Mouse (Mus musculus) layer of hippocampus, adult 8-10 months (tissue): ENCODE results near the gene Lars2. TPM values are rescaled to one million over a fixed set of nuclear protein-coding genes. Genes with fewer than 3 reads are reported as not detected.
"Not testable (repeated sequence)": the region's sequence is repeated elsewhere in the genome, so short reads cannot be mapped to it uniquely, and the experiment has no call there.

ENCODE experiments used
- DNase-seq, 2 experiments: peaks; one replicate each; pipeline ENCODE4 v3.0.0; 2022; ENCODE audit warnings: low spot score in 2 of 2
- total RNA-seq, 4 experiments: library from RNA; stranded (reverse); gene quantifications; 2 replicates each; pipeline ENCODE4 v1.2.4; 2022

Lars2 gene
- total RNA-seq, 4 experiments from 2014 or later: 42.2 to 1,241 (median 109) TPM

DNA sequence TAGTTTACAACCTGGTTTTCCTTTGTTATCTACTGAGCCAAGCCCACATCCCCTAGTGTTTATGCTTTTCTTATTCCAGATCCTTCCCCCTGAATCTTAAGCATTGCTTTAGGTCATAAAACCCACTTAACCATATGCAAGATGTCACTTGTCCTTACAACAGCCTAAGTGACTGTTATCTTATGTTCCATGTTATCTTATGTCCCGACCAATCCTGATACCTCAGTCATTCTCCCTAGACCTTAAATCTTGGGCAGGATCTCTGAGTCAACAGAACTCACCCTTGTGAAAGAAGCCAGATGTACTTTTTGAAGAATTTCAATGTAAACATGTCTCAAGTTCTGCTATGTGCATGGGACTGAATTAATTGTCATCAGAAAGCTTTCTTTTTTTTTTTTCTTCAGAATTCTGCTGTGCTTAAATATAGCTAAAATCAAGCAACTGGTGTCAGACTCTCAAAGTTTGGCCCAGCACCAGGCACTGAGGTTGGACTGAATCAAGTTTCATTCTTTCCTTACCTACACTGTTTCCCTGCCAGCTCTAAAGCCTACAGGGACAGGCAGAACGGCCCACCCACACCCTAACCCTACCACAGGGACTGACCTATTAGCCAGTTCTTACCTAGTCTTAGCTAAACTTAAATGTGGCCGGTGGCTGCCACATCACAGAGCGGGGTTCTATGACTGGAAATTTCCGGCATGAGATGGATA lies 24.6 kb downstream of the Lars2 start:
- DNase-seq: no peak

DNA sequence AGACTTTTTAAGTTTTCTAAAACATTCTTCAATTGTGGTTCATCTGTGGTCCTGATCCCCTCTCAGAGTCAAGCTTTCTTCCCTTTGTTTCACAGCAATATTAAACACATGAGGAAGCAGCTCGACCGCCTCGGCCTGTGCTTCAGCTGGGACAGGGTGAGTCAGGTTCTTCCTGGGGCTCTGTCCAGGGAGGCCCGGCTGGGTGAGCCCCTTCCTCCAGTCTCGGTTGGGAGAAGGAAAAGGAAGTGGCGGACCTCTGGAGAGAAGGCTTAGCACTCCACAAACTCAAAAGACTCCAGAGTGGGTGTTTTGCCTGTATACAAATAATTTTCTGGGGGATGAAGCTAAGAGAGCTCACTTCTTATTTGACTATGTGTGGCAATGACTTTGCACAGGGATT lies 28.1 kb downstream of the Lars2 start:
- no peak for DNase-seq

DNA sequence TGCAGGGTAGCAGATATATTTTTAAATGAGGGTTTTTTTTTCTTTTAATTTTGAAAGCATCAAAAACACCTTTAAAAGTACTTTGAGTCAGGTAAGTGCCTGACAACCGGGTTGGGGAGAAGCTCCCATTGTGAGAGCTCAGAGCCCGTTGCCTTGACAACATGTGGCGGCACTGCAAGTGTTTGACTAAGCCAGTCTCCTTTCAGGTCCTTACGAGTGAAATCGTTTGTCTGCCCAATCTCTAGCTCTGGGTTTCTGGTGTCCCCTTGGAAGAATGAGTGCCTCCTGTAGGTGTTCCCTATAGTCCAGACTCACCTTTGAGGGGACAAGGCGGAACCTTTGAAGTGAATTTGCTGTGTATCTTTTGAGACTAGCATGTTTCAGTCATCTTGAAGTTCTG lies 31.0 kb downstream of the Lars2 start:
- DNase-seq: no peak

DNA sequence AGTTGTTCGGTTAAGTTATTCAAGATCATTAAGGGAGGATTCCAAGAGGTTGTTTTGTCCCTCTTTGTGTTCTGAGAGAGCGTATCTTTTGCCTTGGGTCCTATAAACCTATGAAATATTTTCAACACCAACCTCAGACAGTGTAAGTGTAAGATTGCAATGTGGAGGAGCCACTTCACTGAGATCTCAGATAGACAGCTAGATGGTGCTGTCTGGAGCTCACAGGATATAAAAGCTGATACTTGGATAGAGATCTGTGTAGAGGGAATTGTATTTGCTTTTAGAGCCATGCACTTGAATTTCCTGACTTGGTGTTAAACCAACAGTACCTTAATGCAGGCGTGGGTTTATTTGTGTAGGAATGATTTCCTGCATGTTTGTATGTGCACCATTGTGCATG lies 35.5 kb downstream of the Lars2 start:
- DNase-seq: no peak

DNA sequence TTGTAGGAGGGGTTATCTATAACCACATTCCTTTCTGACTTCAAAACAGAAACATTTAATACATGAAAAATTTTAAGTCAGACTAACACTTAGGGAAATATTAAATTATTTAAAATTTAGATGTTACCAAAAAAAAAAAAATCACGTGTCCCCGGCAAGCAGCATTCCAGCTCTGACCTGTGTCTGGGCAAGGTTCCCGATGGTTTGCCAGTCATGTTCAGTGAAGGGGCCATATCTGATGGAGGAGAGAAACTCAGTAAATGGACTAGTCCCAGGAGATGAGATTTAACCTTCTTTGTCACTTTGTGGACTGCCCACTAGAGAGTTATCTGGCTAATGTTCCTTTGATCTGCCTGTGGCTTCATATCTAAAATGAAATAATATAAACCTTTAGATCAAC lies 36.3 kb downstream of the Lars2 start:
- DNase-seq: no peak

DNA sequence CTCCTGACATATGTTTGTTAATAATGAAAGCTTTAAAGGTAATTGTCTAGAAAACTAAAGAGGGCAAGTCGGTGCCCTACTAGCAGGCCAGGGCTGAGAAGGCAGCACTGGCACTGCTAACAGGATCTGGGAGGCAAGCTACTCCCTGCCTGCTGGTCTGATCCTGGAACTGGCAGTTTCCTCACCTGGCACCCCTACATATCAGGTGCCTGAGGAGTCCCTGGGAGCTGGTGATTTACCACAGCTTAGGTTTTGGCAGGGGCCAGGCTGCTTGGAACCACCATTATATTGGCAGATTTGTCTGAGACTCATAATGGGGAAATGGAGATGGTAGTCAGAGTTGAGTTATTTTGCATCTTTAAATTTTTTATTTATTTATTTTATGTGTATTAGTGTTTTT lies 38.5 kb downstream of the Lars2 start:
- no peak for DNase-seq

DNA sequence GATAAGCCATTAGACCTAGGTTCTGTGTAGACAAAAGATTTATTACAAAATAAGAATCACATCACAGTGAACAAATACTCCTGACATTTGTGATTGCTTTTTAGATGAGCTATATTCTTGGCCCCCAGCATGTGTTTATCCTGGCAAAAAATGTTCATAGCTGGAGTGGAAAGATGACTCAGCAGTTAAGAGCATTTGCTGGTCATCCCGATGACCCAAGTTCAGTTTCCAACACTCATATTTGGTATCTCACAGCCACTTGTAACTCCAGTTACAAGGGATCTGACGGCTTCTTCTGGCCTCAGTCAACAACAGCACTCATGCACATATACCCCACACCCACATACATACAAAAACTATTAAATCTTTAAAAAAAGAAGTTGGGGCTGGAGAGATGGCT lies 42.0 kb downstream of the Lars2 start:
- DNase-seq: no peak

DNA sequence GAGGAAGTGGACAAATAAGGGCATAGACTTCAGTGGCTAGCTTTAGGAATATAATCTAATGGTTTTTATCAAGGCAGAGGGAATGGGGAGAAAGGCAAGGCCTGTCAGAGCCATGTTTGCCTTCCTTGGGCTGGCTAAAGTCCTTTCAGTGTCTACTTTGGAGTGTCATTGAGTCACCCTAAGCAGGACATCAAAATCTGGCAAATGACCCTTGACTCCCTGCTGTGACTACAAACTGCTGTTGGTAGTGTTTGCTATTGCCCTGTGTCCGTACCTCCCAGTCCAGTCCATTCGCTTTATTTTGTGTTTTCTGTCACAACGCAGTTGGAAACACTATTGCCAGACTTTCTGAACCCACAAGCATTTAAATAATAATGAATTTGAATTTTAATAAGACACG lies 63.1 kb downstream of the Lars2 start:
- no peak for DNase-seq

DNA sequence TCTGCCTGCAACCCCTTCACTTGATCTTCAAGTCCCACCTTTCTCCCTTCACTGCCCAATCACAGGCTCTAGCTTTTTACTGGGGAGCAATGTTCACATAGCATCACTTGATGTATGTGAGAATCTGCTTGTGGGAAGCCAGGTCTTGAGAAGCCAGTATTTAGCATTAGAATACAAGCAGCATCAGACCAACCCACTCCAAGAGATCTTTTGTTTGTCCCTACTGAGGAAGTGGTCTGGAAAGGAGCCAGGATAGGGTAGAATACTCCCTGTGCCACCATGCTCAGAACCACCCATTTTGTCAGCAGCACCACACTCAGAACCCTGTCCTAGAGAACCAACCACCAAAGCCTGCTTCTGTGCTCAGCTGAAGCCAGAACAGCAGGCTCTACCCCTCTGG lies 64.2 kb downstream of the Lars2 start:
- no peak for DNase-seq

DNA sequence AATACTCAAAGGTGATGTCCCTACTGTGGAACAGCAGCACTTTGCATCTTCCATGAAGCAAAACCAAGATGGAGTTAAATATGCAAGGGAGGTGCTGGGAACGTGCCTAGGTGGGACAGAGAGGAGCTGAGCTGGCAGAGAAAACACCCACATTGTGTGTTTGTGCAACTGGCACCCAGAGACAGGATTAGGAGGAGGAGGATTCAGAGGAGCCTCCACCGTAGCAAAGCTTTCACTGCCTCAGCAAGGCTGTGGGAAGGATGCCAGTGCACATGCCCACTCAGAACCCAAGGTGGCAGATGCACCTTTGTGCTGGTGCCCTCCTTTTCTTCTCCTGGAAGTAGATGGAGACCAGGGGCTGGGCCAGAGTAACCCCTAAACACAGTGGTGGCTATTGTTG lies 71.5 kb downstream of the Lars2 start:
- DNase-seq: peak in 1 of 2 experiments; percentile 27

DNA sequence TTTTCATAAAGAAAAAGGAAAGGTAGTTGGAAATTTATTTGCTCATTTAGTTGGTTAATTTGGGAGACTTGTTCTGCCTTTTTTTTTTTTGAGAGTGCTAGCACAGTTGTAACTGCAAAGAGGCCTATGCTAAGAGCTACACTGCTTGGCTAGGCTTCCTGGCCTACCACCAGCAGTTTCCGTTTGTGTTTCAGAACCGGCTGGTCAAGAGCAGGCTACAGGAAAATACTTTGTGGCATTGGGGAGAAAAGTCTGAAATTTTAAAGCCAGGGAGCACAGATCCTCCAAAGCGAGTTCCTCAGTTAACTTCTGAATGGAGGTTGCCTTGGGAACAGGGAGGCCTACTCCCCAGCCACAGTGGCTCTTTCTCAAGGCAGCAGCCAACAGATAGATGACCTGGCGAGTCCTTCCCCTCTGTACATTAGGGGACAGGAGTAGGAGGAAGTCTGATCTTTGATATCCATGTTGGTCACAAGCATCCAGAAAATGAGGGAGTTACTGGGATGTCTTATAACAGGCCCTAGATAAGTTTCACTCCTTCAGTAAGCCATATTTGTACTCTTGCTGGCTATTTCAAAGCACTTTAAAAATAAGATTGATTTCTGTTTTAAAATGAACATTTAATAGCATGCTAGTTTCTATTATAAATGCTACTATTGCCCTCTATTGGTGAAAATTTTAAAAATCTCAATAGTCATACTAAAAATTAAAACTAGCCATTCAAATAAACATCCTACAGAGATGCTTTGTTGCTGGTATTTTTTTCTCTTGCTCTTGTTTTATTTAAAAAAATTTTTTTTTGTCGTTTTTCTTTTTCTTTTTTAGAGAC lies 73.7 kb downstream of the Lars2 start:
- DNase-seq: no peak

DNA sequence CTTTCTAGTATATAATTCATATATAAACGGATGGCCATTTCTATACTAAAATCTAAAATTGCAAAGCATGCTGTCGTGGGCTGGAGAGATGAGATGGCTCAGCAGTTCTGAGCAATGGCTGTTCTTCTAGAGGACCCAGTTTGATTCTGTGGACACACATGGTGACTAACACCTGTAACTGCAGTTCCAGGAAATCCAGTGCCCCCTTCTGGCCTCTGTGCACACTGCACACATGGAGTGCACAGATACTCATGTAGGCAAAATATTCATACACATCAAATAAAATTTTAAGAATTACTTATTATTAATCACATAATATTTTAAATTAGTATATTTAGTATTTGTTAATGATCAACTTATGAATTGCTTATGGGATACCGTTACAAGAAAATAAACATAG lies 80.4 kb downstream of the Lars2 start:
- not testable (repeated sequence) for DNase-seq

DNA sequence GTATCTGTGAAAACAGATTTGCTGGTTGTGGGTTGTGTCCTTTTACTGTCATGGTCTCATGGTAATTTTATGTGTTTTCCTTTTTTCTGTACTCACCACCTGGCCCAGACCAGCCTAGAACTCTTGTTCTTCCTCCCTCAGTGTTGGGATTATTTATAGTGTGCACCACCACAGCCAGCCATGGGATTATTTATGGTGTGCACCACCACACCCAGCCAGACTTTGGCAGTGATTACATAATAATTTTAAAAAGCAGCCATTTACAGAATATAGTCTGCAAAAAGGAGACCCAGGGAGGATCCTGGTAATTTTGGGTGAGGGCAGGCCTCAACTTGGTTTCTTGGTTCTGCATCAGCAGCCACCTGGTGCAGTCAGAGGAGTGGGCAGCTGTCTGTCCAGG lies 81.9 kb downstream of the Lars2 start:
- no peak for DNase-seq

DNA sequence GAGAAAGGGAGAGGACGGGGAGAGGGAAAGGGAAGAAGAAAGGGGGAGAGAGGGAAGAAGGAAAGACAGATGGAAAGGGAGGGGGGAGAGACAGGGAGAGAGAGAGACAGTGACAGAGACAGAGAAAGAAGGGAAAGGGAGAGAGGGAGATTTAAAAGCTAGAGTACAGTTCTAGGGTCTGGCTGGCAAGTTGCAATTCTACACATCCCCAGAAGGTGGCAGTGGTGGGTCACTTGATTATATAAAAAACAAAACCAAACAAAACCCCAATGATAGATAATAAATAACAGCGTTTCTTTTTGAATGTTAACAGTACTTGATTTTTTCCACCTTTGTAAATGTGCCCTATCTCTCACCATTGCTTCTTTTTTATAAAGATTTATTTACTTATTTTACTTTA lies 83.4 kb downstream of the Lars2 start:
- peak in 1 of 2 experiments; percentile 62 for DNase-seq

DNA sequence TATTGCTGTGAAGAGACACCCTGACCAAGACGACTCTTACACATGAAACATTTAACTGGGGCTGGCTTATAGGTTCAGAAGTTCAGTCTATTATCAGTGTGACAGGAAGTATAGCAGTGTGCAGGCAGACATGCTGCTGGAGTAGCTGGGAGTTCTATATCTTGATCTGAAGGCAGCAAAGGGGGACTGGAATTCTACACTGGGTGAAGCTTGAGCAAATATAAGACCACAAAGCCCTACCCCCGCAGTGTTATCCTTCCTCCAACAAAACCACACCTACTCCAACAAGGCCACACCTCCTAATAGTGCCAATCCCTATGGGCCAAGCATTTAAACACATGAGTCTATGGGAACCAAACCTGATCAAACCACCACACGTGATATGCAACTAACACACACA lies 85.0 kb downstream of the Lars2 start:
- DNase-seq: no peak

DNA sequence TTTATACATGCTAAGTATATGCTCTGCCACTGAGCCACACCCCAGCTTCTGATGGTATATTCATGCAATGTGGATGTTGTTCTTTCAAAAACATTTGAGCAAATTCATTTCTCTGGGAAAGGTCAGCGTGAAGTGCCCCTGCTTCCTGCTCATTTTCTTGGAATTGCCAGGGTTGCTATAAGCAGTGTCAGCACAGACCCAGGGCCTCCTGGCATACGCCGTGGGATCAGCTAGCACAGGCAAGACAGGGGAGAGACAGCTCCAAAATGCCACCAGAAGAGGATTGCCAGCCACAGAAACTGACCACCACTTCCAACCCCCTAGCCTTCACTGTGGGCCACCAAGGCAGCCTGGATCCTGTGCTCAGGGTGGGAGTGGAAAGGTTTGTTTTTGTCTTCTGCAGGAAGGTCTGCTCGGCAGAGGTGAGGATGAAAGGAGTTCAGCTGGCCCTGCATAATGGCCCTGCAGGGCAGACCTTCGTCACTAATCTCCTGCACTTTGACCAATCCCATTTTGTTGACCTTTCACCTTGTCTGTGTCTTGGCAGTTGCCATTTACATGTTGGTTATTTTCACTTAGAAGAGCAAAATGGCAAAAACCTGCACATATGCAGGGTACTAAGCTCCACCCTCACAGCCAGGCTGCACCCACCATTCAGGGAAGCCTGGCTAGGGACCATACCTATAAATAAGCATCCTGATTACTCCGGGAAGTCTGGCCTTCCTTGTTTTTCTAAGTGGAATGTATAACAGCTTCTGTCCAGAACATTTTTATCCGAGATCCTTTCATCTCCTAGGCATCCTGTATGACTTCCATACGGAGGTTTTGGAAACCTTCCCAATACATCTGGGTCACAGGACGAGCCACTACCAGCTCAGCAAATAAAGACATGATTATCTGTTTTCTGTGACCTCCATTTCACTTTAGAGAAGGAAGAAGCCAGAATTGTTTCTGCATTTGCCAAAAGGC lies 90.2 kb downstream of the Lars2 start:
- DNase-seq: no peak

DNA sequence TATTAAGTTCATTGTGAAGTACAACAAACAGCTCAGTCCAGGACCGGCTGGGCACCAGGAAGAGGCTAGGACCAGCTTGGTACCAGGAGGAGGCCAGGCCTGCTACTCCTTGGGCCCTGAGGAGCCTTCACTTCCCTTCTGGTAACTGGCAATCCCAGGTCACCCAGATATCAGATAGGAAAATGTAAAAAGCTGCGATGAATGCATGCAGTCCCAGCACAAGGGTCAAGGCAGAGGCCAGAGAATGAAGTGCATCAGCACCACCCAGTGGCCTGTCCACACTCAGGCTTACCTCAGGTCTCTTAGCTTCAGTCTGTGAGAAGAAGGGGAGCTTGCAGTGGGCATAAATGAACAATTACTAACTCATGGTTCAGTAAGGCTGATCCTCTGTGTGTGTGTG lies 90.9 kb downstream of the Lars2 start:
- no peak for DNase-seq

DNA sequence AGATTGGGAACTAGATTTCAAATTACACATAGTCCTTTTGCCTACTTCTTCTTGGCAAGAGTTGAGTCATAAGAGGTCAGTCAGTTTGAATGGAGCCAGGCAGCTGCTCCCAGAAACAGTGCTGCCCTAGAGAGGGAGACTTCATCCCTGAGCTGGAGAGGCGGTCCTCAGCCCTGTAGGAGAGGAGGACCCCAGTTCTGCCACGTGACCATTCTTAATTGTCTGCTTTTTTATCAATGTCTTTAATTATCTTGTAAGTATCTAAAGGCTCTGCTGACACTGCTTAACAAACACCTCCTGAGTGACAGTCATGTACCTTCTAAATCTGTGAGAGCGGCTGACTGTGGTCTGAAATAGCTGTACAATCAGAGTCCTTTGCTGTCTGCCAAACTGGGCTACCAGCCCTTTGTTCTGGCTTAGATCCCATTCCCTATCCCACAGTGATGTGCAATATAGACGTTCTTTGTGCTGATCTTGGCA lies 100.5 kb downstream of the Lars2 start:
- peak in 1 of 2 experiments; percentile 29 for DNase-seq

DNA sequence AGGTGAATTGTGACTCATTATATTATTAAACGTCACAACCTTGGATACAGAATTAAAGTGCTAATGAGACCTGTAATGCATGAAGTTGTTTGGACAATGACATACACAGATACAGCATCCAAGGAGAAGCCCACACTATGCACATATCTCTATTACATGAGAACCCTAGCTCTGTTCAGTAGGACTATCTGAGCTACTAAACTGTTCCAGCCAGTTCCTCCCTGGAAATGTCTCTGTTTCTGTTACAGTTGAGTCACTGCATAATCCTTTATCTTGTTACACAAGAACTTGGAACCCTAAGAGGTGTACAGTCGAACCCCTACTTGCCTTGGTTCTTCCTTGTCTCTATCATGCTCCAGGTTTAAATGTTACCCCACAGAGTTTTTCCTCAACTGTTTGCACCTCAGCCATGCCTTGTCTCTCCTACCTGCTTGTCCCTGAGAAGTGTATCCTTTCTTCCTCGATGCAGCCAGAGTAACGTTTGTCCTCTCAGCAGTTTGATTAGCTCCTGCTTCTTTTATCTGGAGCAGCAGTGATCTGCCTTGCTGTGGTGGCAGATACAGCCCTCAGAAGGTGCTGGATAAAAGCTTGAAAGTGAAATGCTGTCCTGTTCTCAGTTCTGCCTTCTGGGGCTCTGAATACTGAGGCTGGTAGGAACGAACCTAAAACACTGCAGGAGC lies 101.8 kb downstream of the Lars2 start:
- no peak for DNase-seq

DNA sequence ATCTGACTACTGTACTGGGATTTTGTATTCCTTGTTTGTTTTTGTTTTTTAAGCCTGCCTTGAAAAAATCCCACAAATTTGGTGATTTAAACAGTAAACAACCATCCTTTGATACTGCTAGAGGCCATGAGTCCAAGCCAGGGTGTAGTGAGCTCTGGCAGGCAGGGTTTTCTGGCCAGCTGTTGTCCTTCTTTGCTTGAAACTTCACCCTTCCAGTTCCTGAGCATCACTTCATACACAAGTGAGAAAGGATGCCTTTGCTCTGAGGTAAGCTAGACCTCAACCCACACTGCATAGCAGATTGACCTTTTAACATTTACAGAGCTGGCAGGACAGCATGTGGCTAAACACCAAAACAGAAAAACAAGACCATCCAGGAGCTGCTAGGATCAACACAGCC lies 102.4 kb downstream of the Lars2 start:
- no peak for DNase-seq

DNA sequence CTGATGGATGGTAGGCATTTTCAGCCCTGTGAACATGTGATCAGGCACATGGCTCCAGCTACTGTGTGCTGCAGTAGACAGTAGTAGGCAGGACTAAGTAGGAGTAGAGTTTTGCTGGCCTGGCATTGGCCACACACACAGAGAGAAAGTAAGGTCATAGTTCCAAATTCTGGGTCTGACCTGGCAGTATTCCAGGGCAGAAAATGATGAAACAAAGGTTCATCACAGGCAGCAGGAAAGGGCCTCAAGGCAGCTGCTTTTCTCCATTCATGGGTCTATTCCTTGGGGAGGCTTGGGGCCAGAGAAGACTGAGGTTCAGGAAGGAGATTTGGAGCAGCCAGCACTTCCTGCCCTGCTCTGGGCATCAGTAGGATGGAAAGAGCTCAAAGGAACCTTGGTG lies 106.7 kb downstream of the Lars2 start:
- DNase-seq: no peak
